Mouse (Mus musculus): ENCODE results near the gene Itga2.

Itga2 gene

DNA sequence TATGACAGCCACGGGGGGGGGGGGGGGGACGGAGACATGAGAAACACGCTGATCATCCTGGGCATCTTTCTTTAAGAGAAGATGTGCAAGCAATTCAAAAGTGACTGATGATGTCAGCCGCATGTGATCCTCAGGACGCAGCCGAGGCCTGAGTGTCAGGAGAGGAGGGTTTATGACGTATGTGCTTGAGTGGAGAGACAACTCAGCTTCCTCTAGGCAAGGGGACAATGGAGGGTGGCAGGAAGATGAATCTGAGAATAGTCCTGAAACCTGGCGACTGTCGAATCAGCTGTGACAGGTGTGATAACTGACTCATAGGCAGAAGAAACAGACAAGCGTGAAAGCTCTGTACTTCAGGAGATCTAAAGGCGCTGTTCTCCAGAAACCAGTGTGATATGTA lies 53.2 kb downstream of the Itga2 start:
- DNase-seq (ENCODE audit: low spot score) = no peak

DNA sequence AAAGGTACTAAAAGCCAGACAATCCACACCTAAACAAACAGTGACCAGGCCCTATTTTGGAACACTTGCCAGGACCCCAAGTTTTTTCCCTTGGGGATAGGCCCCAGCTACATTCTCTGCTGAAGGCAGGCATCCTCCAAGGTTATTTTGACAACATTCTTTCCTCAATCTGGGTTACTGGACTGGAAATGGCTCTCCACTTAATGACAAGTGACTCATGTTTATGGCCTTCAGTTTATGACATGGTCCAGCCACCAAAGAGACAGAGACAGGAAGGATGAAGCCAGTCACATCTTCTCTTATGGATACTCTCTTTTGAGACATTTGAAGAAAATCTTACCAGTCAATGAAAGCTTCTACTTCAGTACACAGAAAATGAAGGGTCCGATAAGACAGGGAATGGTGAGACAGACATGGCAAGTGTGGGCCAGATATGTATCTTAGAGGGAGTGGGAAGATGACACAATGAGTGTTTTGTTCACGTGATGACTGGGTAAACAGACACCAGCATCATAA lies 55.8 kb downstream of the Itga2 start:
- no peak for DNase-seq (ENCODE audit: low spot score)

DNA sequence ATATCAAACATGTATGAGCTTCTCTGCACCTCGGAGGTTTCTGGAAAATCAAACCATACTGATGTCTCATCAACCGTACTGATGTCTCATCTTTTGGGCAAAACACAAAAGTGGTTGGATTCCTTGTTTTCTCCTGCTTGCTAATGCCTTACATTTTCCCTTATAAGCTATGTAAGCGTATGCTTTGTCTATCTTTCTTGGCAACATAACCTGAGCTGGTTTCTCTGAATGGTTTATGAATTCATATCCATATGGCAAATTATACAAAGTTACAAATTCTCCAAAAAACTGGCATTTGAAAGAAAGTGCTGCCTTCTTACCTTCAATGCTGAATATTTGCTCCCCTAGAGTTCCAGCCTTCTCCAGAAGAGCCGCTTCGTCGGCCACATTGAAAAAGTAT lies 57.2 kb downstream of the Itga2 start:
- DNase-seq (ENCODE audit: low spot score) = no peak

DNA sequence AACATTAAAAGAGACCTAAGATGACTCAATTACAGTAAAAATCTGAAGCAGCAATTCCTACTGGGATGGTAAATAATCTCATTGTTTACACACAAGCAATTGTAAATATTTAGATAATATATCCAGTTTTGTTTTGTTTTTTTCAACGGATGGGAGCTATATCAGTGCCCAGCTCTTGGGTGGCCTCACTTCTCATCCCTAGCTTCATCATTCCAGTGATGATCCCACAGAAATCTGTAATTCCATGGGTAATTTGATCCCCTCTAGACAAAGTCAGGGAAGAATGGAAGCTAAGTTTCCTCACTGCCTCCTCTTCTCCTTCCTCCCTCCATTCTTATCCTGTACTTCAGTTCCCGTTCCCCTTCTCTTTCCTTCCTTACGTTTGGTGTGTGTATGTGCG lies 74.4 kb downstream of the Itga2 start:
- DNase-seq (ENCODE audit: low spot score) = no peak

DNA sequence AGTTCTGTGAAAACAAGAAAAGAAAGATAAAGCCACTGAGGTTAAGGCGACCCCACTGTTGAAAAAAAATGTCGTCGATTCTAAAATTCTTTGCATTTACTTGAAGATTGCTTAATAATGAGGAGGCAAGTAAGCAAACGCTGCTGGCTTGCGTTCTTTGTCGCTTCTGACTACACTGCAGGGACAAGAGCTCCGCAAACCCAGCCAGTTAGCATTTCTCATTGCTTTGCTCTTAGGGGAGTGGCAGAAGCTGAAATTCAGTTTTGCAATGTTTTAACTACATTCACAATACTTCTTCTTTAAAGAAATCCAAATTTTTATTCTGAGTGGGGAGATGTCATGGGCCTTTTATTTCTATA lies 75.7 kb downstream of the Itga2 start:
- DNase-seq (ENCODE audit: low spot score) = no peak

DNA sequence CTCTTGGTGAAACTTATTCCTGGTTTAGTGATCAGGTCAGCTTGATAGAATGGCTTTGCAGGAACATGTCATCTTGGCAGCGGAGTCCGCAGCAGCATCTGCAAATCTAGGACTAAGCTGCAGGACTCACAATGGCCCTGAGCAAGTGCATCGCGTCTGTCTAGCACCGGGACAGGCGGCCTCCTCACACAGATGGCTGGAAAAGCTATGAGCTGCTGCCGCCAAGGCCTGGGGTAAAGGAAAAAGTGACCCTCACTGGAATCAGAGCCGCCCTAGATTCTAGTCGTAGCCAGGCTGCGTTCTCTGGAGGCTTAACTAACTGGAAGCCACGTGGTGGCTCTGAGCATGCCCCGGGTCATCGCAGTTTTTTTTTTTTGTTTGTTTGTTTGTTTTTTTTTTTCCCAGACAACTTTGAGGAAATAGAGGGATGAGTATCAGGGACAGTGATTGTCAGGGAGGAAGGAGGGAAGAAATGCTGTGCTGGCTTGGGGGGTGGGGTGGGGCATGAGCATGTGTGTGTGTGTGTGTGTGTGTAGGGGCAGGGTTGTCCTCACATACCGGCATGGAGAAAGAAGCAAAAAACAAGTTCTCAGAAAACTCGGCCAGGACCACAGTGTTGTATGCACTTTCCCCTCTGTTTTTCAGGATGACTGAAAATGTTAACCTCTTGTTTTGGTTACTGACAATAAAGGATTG lies 76.2 kb downstream of the Itga2 start:
- DNase-seq (ENCODE audit: low spot score) = no peak

DNA sequence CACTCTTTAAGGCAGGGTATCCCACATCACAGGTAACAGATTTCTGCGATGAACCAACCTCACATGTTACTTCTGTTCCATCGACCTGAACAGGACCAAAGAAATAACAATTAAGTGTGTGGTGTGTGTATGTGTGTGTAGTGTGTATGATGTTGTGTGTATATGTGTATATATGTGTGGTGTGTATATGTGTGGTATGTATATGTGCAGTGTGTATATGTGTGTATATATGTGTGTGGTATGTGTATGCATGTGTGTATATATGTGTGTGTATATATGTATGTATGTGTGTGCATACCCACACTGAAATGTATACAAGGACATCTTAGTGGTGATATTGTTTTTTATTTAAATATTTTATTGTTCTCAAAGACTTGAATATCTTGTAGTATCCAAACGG lies 77.5 kb downstream of the Itga2 start:
- DNase-seq (ENCODE audit: low spot score) = no peak

DNA sequence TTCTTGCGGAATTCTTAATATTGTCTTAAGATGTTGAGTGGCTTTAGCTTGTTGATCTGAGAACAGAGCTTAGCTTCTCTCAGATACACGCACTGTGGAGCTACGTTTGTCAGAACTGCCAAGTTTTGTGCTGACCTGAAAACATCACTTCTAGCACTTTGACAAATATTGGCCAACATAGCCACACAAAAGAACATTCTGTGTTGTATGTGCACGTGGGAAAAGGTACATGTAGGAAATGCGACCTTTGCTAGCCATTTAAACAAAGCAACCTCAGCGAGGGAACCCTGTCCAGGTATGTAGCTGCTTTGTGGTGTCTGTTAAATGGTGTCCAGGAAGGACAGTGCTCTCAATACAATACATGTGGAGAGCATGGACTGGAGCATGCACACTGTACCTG lies 77.9 kb downstream of the Itga2 start:
- no peak for DNase-seq (ENCODE audit: low spot score)

DNA sequence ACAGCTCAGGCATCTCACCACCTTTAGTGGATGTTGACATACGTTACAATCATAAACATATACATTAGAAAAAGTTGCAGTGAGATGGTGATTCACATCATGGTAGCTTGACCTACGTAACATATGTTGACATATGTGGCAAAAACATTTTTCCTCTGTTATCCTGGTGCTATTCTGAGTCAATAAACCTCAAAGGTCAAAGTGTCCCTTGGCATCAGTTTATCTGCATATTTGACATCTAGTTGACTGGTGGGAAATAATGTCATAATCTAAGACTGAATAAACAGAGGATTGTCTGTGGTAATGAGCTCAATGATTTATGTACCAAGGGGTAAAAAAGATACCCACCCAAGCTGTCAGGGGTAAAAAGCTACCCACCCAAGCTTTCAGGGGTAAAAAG lies 78.7 kb downstream of the Itga2 start:
- DNase-seq (ENCODE audit: low spot score) = no peak

DNA sequence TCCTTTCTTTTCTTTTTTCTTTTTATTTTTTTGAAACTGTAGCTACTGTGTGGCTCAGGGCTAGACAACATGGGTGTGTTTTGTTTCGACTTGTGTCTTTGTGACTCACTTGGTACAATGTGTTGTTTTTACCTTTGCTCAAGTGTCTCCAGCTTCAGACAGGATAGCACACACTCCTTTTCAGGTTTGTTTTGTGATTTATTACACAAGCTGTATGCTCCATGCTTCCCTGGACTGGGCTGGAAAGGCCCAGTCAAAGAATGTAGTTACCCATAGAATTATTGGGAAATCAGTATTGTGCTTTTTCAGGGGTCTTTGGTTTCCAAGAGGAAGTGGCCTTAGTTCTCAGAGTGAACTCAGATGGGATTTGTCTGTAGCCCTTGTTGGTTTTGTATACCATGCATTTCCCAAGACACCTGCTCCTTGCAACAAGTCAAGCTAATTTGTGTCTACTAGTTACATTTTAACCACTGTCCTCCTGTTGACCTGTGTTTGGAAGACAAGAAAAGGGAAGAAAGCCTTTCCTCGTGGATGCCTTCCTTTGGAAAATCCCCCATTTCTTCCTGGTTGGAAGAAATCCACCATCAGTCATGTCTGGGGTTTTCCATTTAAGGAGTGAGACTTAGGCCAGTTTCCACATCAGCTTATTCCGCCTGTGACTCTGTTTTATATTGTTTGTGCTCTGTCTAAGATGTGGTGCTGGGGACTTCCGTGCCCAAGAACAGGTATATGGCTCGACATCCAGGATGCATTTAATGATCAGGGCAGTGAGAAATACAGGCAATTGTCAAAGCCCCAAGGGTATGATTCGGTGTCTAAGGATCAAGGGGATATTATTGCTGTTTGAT lies 79.4 kb downstream of the Itga2 start:
- no peak for DNase-seq (ENCODE audit: low spot score)

DNA sequence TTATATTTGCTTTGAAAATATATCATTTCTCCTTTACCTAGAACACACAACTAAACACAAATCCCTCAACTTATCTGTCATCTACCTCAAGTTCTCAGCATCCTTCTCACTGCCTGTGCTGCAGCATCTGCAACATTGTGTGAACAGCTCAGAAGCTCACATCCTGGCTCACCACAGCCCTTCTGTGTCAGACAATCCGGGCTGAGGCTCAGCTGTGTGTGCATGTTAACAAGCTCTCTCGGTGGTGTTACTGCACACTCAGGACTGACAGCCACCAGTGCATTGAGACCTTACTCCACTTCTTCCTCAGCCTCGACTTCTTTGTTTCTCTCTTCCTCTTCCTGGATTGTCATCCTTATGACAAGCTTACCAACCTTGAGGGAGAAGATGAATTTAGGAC lies 83.0 kb downstream of the Itga2 start:
- DNase-seq (ENCODE audit: low spot score) = no peak

DNA sequence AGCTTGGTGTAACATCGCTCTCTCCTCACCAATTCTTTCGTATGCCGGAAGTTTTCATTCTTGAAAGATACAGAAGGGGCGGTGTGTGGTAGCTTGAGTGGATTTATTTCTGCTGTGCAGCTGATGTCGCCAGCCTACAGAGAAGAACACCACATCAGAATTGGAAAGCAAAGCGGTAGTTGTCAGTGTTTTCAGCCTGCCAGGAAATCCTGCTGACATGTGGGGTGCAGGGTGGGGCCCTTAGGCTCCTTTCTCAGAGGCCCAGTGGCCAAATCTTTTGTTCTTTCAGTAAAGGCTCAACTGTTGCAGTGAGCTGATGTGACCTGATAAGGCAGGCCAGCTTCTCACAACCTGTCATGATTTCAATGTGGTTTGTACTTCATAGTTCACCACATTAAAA lies 86.1 kb downstream of the Itga2 start:
- DNase-seq (ENCODE audit: low spot score) = no peak

DNA sequence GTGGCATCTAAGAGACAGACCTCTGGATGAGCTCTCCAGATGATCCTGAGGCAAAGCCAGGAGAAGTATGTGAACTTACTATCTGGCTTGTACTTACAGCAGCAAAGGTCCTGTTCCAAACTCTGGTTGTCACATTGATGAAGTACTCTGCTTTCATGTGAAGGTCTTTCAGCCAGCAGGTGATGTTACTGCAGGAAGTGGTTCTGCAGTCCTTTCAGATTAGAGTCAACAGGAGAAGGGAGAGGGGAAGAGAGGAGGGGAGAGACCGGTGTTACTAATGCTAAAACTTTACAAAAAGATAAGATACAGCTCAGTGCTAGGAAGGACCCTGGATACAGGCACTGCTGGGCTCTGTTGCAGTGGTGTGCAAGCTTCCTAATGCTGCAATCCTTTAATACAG lies 88.6 kb downstream of the Itga2 start:
- no peak for DNase-seq (ENCODE audit: low spot score)

DNA sequence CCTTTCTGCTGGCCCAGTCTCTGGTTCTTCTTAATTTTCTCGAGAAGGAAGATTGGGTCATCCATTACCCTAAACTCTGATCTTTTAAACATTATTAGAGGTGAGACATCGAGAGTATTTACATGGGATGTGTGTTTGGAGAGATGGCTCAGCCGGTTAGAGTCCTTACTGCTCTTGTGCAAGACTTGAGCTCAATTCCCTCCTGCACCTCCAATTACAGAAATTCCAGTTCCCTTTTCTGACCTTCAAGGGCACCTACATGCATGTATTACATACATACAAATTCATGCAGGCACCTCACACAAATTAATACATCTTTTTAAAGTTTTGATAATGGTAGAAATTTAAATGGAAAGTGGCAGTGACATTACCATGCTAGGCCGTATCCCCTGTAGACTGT lies 91.4 kb downstream of the Itga2 start:
- no peak for DNase-seq (ENCODE audit: low spot score)

DNA sequence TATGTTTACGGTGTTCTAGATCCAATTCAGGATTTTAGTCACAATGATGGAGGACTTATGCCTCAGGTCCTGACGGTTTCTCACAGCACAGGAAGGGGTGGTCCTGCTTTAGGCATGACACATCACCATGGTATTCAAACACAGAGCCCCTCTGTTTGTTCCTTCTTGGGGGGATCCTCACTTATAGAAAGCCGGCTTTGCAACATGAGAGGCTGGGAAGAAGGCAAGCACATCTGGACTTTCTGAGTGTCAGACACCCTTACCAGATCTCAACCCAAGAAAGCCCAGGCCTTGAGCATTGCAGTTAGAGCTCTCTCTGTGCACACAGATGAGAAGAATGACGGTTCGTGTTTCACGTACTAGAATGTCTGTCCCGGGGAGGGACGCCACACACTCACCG lies 92.8 kb downstream of the Itga2 start:
- DNase-seq (ENCODE audit: low spot score) = no peak

DNA sequence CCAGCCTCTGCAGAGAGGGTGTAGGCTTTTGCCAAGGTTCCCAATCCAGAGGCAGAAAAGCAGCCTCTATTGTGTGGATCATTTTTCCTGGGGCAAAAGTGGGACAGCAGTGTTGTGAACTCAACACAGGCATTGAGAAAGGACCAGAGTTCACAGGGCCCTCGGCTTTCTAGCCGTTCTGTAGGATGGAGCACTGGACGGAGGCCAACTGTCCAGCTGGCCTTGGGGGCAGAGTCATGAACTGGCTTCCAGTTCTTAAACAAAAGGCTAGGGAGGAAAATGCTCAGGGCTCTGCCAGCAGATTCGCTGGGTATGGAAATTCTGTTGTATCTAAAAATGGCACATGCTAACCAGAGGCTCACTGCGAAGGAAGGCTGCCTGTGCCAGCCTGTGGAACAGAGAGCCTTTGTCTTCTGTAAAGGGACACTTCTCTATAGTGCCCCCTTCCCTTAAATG lies 93.3 kb downstream of the Itga2 start:
- DNase-seq (ENCODE audit: low spot score) = peak; percentile 68

DNA sequence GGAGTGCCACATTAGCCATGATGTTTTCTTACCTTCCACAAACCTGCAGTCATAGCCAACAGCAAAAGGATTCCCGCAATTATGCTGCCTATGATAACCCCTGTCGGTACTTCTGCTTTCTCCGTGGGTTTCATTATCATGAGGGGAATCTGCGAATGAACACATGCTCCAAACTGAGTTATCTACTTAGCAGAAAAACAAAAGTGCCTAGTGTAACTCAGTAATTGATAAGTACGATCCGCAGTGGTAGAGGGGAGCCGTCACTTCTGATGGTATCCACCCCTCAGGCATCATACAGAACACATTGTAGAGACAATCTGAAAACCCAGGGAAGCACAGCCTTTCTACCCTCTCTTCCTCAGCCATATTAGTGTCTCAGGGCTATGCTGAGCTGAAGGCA lies 94.8 kb downstream of the Itga2 start:
- no peak for DNase-seq (ENCODE audit: low spot score)

DNA sequence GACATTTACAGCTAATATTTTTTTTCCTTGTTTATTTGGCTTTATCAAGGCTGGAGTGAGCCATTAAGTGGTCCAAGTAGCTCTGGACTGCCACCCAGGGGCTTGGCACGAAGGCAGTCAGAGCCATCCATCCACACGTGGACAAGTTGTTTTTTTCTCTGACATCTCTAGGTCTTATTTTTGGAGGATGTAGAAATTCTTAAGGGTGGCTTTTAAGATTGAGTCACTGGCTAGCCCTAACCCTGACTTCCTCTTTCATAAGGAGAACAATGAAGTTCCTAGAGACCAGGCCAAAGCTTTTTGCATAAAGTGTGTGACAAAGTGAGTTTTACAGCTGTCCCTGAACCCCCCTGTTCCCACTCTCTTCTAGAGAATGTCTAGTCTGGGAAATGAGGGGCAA lies 97.3 kb downstream of the Itga2 start:
- DNase-seq (ENCODE audit: low spot score) = no peak

DNA sequence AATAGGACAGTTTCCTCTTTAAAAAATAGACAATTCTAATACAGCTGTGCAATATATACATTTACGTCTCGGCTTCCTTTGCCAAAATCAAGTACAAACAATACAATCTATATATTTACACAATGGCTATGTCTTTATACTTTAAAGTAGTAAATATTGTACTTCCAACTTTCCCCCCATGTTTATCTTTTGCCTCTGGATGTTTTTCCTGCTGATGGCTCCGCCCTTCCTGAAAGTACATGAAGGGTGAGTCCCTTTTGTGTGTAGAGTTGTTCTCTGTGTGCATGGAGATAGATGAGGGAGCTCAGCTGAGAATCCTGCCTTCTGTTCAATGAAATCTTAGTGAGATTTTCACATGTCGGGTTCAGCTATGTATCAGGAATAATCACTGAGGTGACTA lies 98.5 kb downstream of the Itga2 start:
- no peak for DNase-seq (ENCODE audit: low spot score)

DNA sequence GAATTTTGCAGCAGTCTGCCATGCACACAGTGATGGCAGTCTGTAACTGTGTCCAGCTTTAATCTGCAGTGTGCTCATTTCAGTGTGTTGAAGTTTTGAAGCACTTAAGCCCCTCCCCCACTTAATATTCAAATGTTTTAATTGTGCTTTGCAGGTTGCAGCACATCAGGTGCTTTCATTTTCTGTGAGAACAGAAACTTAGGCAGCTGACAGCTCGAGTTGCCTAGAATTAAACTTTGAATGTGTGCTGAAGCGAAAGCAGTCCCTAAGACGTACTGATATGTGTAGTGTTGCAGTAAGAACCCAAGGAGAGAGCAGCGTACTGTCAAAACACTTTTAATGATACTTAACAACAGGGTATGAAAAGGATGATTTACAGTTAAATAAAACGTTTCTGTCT lies 99.1 kb downstream of the Itga2 start:
- DNase-seq (ENCODE audit: low spot score) = no peak

DNA sequence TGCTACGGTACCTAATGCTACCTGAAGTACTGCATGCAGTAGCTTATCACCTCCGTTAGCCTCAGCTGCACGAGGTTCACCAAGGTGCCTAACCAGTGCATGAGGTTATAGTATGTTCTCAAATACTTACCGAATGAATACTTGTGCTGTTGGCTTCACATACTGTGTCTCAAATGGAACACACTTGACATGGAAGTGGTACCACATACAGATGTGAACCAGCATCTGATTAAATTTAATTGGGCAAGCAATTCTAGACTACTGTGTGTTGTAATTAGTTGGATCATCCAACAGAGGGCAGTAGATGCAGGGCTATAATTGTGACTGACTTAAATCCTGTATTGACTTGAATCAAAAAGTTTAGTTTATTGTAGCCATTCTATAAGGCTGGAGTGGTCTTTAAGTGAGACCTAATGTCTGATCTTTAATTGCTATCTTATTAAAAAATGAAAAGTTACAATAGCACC lies 100.5 kb downstream of the Itga2 start:
- no peak for DNase-seq (ENCODE audit: low spot score)

DNA sequence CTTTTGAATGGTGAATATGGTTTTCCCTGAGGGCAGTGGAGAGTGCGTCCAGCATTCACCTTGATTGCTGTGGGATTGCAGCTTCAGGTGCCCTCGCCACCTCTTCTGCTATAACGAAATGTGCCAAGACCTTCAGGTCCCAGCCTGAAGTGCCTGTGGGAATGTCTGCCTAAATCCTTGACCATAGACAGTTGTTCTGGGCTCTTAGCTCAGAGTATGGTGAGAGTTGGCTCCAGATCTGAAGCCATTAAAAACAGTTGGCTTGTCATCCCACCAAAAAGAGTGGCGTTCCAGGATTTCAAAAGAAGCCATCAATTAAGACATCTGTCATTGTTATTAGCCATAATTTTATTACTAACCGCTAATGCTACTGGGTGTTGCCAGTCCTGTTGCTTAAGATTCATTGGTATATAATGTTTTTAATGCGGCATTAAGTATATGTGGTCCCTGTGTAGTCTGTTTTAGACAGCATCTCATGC lies 106.5 kb downstream of the Itga2 start:
- DNase-seq (ENCODE audit: low spot score) = no peak

DNA sequence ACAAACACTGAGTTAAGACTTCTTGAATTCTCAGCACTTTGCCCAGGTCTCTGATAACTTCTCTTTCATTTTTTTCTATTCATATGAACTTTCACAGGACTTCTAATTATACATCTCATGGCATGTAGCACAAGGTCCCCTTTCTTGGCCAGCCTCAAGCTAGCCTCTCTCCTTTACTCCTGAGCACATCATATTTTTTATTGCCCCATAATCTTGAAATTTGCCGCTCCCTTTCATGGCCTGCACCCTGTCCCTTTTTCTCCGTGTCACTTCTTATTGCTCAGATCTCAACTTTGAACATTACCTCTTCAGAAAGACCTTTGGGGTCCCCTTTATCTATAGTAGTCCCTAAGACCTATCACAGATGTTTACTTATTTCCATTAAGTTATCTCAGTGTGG lies 109.0 kb downstream of the Itga2 start:
- DNase-seq (ENCODE audit: low spot score) = no peak

Measured in layer of hippocampus, adult 11-12 months (tissue).